Mouse (Mus musculus): ENCODE data around the gene Slc44a5. TPM values are rescaled to one million over a fixed set of nuclear protein-coding genes. Genes with fewer than 3 reads are reported as not detected.

The Slc44a5 gene
- polyA plus RNA-seq, 1 experiment from 2014 or later = 4.2 TPM

DNA sequence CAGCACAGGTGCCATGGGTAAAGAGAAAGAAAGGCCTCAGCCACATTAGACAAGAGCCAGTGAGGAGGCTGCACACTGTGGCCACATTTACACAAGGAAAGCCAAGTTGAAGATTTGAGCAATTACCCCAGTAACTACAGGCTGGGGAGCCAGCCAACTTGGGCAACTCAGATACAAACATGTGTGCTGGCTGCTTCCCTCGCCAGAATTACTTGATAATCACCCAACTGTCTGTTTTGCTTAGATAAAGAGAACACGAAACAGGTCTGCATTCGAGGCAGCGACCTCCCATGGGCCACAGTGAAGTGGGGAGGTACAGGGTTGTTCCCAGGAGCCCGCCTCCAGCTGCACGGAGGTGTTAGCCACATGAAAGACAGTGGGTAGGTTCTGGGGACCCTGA is 324.3 kb downstream of the Slc44a5 start:
- Histone ChIP-seq H3K4me3 (no peak overlapping the region), H3K27ac (replicated peaks) (no peak overlapping the region), H3K9ac (no peak overlapping the region), H3K36me3 (no peaks in the 10 kb centered on the region), H3K4me1 (replicated peaks) (no peaks in the 10 kb centered on the region), H3K4me2 (no peak overlapping the region), H3K9me3 (no peaks in the 10 kb centered on the region), H3K27me3 (no peaks in the 10 kb centered on the region)
- ATAC-seq (ENCODE audit: low read depth) = no peak
- 76% methylated on average over 6 of the region's 6 CpGs for WGBS

DNA sequence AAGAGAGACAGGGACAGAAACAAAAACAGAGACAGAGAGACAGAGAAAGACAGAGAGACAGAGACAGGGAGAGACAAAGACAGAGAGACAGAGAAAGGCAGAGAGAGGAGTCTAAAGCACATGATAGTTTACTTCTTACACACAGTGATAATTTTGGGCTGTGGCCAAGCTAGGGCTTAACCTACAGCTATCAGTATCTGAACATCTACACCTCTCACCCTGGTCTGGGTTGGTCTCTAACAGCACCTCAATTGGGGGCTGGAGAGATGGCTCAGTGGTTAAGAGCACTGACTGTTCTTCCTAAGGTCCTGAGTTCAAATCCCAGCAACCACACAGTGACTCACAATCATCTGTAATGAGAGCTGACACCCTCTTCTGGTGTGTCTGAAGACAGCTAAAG is 325.3 kb downstream of the Slc44a5 start:
- Histone ChIP-seq H3K27ac (replicated peaks) (no peak overlapping the region), H3K9me3 (no peaks in the 10 kb centered on the region), H3K27me3 (no peaks in the 10 kb centered on the region), H3K4me2 (no peak overlapping the region), H3K4me3 (no peak overlapping the region), H3K36me3 (no peaks in the 10 kb centered on the region), H3K4me1 (replicated peaks) (no peaks in the 10 kb centered on the region), H3K9ac (no peak overlapping the region)
- no peak for ATAC-seq (ENCODE audit: low read depth)

DNA sequence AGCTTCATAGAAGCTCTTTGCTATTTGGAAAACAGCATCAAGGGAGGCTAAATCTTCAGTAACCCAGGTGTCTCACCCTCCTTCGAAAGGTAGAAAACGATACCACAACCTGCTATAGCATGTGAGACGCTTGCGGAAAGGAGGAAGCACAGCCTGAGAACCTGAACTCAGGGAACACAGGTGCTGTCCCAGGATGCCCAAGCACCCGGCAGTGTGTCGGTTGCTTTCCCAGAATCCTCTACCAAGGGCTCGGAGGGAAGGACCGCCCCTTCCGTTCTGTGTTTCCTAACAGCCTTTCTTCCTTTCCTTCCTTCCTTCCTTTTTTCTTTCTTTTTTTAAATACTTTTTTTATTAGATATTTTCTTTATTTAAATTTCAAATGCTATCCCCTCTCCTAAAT is 326.8 kb downstream of the Slc44a5 start:
- 93% methylated on average over 9 of the region's 9 CpGs for WGBS

DNA sequence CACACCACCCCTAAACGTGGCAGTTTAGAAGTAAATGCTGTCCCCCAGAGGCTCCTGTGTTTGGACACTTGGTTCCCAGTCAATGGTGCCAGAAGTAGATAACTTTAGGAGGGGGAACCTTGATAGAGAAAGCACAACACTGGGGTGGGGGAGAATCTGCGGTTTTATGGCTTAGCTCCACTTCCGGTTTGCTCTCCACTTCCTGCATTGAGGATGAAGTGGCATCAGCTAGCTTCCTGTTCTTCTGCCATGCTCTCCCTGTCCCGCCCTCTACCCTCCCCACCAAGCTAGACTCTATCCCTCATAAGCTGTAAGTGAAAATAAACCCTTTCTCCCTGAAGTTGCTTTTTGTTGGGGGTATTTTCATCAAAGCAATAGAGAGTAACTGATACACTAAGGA is 327.9 kb downstream of the Slc44a5 start:
- Histone ChIP-seq H3K4me3 (no peak overlapping the region), H3K9me3 (no peaks in the 10 kb centered on the region), H3K36me3 (no peaks in the 10 kb centered on the region), H3K9ac (no peak overlapping the region), H3K27me3 (no peaks in the 10 kb centered on the region), H3K4me1 (replicated peaks) (no peaks in the 10 kb centered on the region), H3K4me2 (no peak overlapping the region), H3K27ac (replicated peaks) (no peak overlapping the region)
- no peak for ATAC-seq (ENCODE audit: low read depth)
- WGBS = 90% methylated on average over 4 of the region's 4 CpGs

More for the DNA sequence above, 326.8 kb downstream of the Slc44a5 start:
- Histone ChIP-seq H3K27ac (replicated peaks) (no peak overlapping the region), H3K9me3 (no peaks in the 10 kb centered on the region), H3K27me3 (no peaks in the 10 kb centered on the region), H3K4me1 (replicated peaks) (no peaks in the 10 kb centered on the region), H3K4me3 (no peak overlapping the region), H3K9ac (no peak overlapping the region), H3K36me3 (no peaks in the 10 kb centered on the region), H3K4me2 (no peak overlapping the region)
- ATAC-seq (ENCODE audit: low read depth) = no peak

DNA sequence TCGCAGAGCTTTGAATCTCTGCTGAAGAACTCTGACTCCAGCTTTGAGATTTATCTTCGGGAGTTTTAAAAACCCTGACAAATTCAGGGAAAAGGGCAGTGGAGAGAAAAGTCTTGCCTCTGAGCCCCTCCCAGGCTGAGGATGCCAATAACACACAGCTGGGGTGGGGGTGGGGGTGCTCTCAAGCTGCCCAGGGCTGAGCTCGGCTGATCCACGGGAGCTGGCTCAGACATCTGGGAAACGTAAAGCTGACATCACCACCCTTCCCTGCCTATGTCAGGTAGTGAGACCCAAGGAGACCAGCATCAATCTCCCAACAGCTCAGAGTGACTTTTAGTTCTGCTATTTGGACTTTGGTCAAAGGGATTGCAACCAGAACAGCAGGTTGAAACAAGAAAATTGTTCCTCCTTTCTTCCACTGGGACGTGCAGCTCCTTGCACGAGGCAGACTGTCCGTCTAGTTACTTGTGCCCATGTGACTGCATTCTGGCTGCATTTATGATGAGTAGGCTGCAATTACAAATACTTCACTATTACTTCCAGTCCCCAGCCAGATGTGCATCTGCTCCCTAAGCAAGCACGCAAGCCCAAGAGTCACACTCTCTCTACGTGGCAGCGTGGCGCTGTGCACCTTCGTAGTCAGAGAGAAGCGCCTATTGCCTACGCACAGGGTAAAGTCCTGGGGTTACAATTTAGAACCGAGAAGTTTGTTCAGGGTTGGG is 332.1 kb downstream of the Slc44a5 start:
- Histone ChIP-seq H3K9ac (no peak overlapping the region), H3K36me3 (no peaks in the 10 kb centered on the region), H3K27ac (replicated peaks) (no peak overlapping the region), H3K4me3 (no peak overlapping the region), H3K4me2 (no peak overlapping the region), H3K4me1 (replicated peaks) (no peaks in the 10 kb centered on the region), H3K27me3 (no peaks in the 10 kb centered on the region), H3K9me3 (no peaks in the 10 kb centered on the region)
- 70% methylated on average over 16 of the region's 16 CpGs for WGBS
- ATAC-seq (ENCODE audit: low read depth) = no peak

DNA sequence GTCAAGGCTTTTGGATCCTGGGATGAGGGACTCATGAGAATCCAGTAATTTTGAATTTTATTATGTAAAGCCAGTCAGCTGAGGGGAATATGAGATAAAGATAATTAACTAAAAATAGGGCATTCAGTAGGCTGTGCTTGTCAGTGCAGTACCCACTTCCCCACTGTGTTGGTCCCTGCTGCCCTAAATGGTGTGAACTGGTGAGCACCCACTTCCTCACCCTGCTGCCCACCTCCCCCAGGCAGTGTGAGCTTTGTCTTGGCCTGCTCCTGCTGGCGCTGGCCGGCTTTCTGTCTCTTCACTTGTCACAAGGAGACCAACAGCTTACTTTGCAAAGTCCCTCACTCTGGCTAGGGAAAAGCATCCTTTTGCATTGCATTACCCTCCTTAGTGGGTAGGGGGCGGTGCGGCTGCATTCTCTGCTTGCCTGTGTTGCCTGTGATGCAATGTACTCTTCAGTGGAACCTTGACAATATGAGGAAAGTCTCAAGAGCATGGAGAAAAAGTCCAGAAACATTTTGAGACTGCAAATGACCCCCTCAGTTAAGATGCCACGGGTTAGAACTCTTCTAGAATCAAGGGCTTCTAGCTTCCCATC is 344.5 kb downstream of the Slc44a5 start:
- H3K9ac ChIP-seq = no peak overlapping the region
- H3K4me3 ChIP-seq = no peak overlapping the region
- 15% methylated on average over 5 of the region's 5 CpGs for WGBS
- H3K4me2 ChIP-seq = no peak overlapping the region
- peaks cover 24% of the 10 kb centered on the region for H3K27me3 ChIP-seq
- no peaks in the 10 kb centered on the region for H3K4me1 ChIP-seq (replicated peaks)
- no peaks in the 10 kb centered on the region for H3K36me3 ChIP-seq
- no peak overlapping the region for H3K27ac ChIP-seq (replicated peaks)
- ATAC-seq (ENCODE audit: low read depth) = no peak
- H3K9me3 ChIP-seq = no peaks in the 10 kb centered on the region

Other genes with a start within 250 kb of the Slc44a5 start
- 24.2 and 27.2 TPM in 2 replicates for gene St6galnac3, start 248.3 kb upstream of the Slc44a5 start, polyA plus RNA-seq (2015; fragmentation: Nextera tagmentation; extraction: Ambion mirVana)
- 0.20 TPM in 1 of 2 replicates, not detected in the other for gene Asb17, start 129.2 kb upstream of the Slc44a5 start, polyA plus RNA-seq (2015; fragmentation: Nextera tagmentation; extraction: Ambion mirVana)
- gene Msh4, start 67.3 kb upstream of the Slc44a5 start, polyA plus RNA-seq (2015; fragmentation: Nextera tagmentation; extraction: Ambion mirVana) = 0.06 TPM in 1 of 2 replicates, not detected in the other
- 46.9 and 51.2 TPM in 2 replicates for gene Rabggtb, start 60.4 kb upstream of the Slc44a5 start, polyA plus RNA-seq (2015; fragmentation: Nextera tagmentation; extraction: Ambion mirVana)
- gene Acadm, start 28.8 kb upstream of the Slc44a5 start, polyA plus RNA-seq (2015; fragmentation: Nextera tagmentation; extraction: Ambion mirVana) = 63.4 and 68.7 TPM in 2 replicates